Mouse (Mus musculus): ENCODE measurements around the gene Atp2b1. TPM values are rescaled to one million over a fixed set of nuclear protein-coding genes. Genes with fewer than 3 reads are reported as not detected.

Gene Atp2b1
- total and polyA plus RNA-seq, 3 experiments, result 25.0 to 41.7 (median 31.7) TPM

DNA sequence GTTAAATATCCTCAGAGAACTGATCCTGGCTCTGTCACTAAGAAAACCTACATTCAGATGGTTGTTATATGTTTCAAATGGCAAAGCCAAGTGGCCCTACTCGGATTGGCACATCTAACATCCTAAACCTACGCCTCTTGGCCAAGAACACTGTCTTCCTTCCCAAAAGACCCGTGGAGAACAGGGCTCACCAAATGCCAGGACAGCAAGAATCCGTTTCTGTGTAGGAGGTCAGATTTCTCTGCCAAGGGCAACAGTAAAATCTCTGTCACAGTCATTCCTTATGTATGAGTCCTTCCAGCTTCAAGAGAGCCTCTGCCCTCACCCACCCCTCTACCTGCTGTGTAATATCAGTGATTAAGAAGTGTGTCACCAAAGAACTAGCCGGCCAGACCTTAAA lies 148.3 kb downstream of the Atp2b1 start:
- H3K4me3 ChIP-seq (replicated peaks in 1 of 3; ENCODE audit: low read depth in 2 of 3, low read length in 2 of 3, poor library complexity in 1 of 3), result no peak overlapping the region

More for the DNA sequence above, 148.3 kb downstream of the Atp2b1 start:
- no peaks in the 10 kb centered on the region for H3K79me2 ChIP-seq (replicated peaks; ENCODE audit: control insufficient read depth, extremely low read depth, insufficient read depth, poor library complexity, severe bottlenecking)
- in situ Hi-C loops (cut with MboI; ENCODE audit: low pct_ligation_motif_present, low pct_unique_long_range_greater_than_20kb, low sequenced_read_pairs) (no loop called here), dilution Hi-C loops (cut with MboI; ENCODE audit: extremely low pct_ligation_motif_present, extremely low pct_unique_long_range_greater_than_20kb, low sequenced_read_pairs) (no loop called here)
- no peak overlapping the region for H3K27ac ChIP-seq (ENCODE audit: insufficient read depth, low read depth)
- H3K9me3 ChIP-seq (replicated peaks; ENCODE audit: low read length), result no peaks in the 10 kb centered on the region
- no peaks in the 10 kb centered on the region for H3K36me3 ChIP-seq (replicated peaks in 1 of 2; ENCODE audit: control insufficient read depth in 1 of 2, insufficient read depth in 1 of 2, low read length in 1 of 2)
- H3K4me1 ChIP-seq (ENCODE audit: control insufficient read depth in 1 of 2, insufficient read depth in 2 of 2), result peaks cover 0 to 5% of the 10 kb centered on the region in 2 experiments; a peak in 1 of 4 replicates
- no peak overlapping the region for H3K9ac ChIP-seq (ENCODE audit: insufficient read depth, low read depth)
- H3K4me2 ChIP-seq (ENCODE audit: insufficient read depth, low read depth, poor library complexity, severe bottlenecking), result no peak overlapping the region
- no peak for TF ChIP-seq SMC3 (IDR thresholded peaks at IDR 0.05; ENCODE audit: low read depth, low read length)
- no peak for TF ChIP-seq CHD1 (IDR thresholded peaks at IDR 0.05; ENCODE audit: low read depth, low read length)
- no peak for TF ChIP-seq JUND (conservative IDR thresholded peaks at IDR 0.05; ENCODE audit: low read depth, low read length)
- TF ChIP-seq USF2 (conservative IDR thresholded peaks at IDR 0.05; ENCODE audit: low read depth, low read length), result no peak
- no peak for TF ChIP-seq CHD2 (IDR thresholded peaks at IDR 0.05; ENCODE audit: low read length)
- no peak for TF ChIP-seq JUN (IDR thresholded peaks at IDR 0.05; ENCODE audit: insufficient read depth, low read depth, low read length)
- TF ChIP-seq ZC3H11A (IDR thresholded peaks at IDR 0.05; ENCODE audit: low read depth, low read length), result no peak
- TF ChIP-seq EP300 (IDR thresholded peaks at IDR 0.05; ENCODE audit: low read length), result no peak
- TF ChIP-seq ZMIZ1 (IDR thresholded peaks at IDR 0.05; ENCODE audit: low read depth, low read length), result no peak
- no peak for TF ChIP-seq CTCF (conservative IDR thresholded peaks at IDR 0.05 in 1 of 2, IDR thresholded peaks at IDR 0.05 in 1 of 2; ENCODE audit: low read depth in 2 of 2, low read length in 2 of 2)
- no peak for TF ChIP-seq BHLHE40 (IDR thresholded peaks at IDR 0.05; ENCODE audit: low read depth, low read length)
- TF ChIP-seq MEF2A (IDR thresholded peaks at IDR 0.05; ENCODE audit: borderline replicate concordance, low read depth, low read length), result no peak
- TF ChIP-seq NELFE (IDR thresholded peaks at IDR 0.05; ENCODE audit: low read depth, low read length), result no peak
- no peaks in the 10 kb centered on the region for H3K27me3 ChIP-seq (replicated peaks)
- no peak for DNase-seq (ENCODE audit: extremely low read depth)

Other genes starting within 250 kb of the Atp2b1 start
- 5.0 and 5.6 TPM in 2 replicates for gene Poc1b, start 192.6 kb downstream of the Atp2b1 start, total RNA-seq (2012; rRNA removed)
- 3.8 and 4.0 TPM in 2 replicates for gene Poc1b, start 192.6 kb downstream of the Atp2b1 start, total RNA-seq (2014; rRNA removed)
- gene Poc1b, start 192.6 kb downstream of the Atp2b1 start, polyA plus RNA-seq (2012; ENCODE audit: insufficient read length, low read depth), result 17.4 and 18.2 TPM in 2 replicates
- gene Galnt4, start 193.8 kb downstream of the Atp2b1 start, total RNA-seq (2012; rRNA removed), result 4.7 and 5.2 TPM in 2 replicates
- 4.6 and 5.3 TPM in 2 replicates for gene Galnt4, start 193.8 kb downstream of the Atp2b1 start, total RNA-seq (2014; rRNA removed)
- gene Galnt4, start 193.8 kb downstream of the Atp2b1 start, polyA plus RNA-seq (2012; ENCODE audit: insufficient read length, low read depth), result 3.7 and 4.4 TPM in 2 replicates
- not detected in 2 replicates for gene Phxr2, start 211.9 kb downstream of the Atp2b1 start, total RNA-seq (2012; rRNA removed)
- not detected in 2 replicates for gene Phxr2, start 211.9 kb downstream of the Atp2b1 start, total RNA-seq (2014; rRNA removed)
- not detected in 2 replicates for gene Phxr2, start 211.9 kb downstream of the Atp2b1 start, polyA plus RNA-seq (2012; ENCODE audit: insufficient read length, low read depth)

All from CH12.LX (cell line).